Mouse (Mus musculus) forebrain, embryonic 10.5 days (tissue): Measurements from ENCODE around the gene Ubtf. TPM values are rescaled to one million over a fixed set of nuclear protein-coding genes. Genes with fewer than 3 reads are reported as not detected.
"Not testable (repeated sequence)": the region's sequence is repeated elsewhere in the genome, so short reads cannot be mapped to it uniquely, and the experiment has no call there.

Source experiments
- DNase-seq: peaks from one replicate; pipeline ENCODE4 v3.0.0-alpha.2; 2017; ENCODE audit warnings: low spot score; ENCODE audit errors: extremely low spot score
- H3K27ac ChIP-seq: fragments of 300-500 bp; sonication (generic); 2 replicates; pipeline ENCODE4 v1.5.1; 2016; ENCODE audit warnings: mild to moderate bottlenecking
- H3K27me3 ChIP-seq: fragments of 300-500 bp; sonication (generic); 2 replicates; pipeline ENCODE4 v1.6.1; 2016; ENCODE audit warnings: mild to moderate bottlenecking; ENCODE audit not compliant: poor library complexity, severe bottlenecking
- H3K36me3 ChIP-seq: fragments of 300-500 bp; sonication (generic); replicated peaks from 2 replicates; pipeline ENCODE4 v1.6.1; 2016; ENCODE audit warnings: mild to moderate bottlenecking, moderate library complexity
- H3K4me1 ChIP-seq: fragments of 300-500 bp; sonication (generic); 2 replicates; pipeline ENCODE4 v1.6.1; 2016
- H3K4me3 ChIP-seq: fragments of 300-500 bp; sonication (generic); 2 replicates; pipeline ENCODE4 v1.5.1; 2016; ENCODE audit warnings: mild to moderate bottlenecking, moderate library complexity
- H3K9me3 ChIP-seq: fragments of 300-500 bp; sonication (generic); 2 replicates; pipeline ENCODE4 v1.6.1; 2016; ENCODE audit warnings: mild to moderate bottlenecking, moderate library complexity
- WGBS: fragments of 180-500 bp; shearing (Covaris S2); methylation state at CpG from one replicate; pipeline ENCODE4 v1.1.7; 2016; 5-methylcytosine and 5-hydroxymethylcytosine counted together
- polyA plus RNA-seq: library from polyadenylated mRNA; unstranded; fragments of >200 nt; fragmentation: Nextera tagmentation; extraction: Ambion mirVana; gene quantifications from 2 replicates; pipeline ENCODE4 v1.2.1, GENCODE M21; 2016

Ubtf gene
- 95.5 and 98.7 TPM in 2 replicates for polyA plus RNA-seq

GRCm38 (mm10) chr11:102319410-102319792 is at the start of gene Ubtf:
TSS of gene Ubtf (minus strand) at chr11:102319742.
- peaks cover 36% of the 10 kb centered on the region for H3K4me1 ChIP-seq
- no peaks in the 10 kb centered on the region for H3K9me3 ChIP-seq
- H3K27me3 ChIP-seq: no peaks in the 10 kb centered on the region
- DNase-seq: peak; percentile 82
- WGBS: under 1% methylated on average over 25 of the region's 25 CpGs
- H3K27ac ChIP-seq: peak within 1 kb of the TSS; percentile 100
- peaks cover 14% of the 10 kb centered on the region for H3K36me3 ChIP-seq
- H3K4me3 ChIP-seq: peak within 1 kb of the TSS; percentile 100

- H3K36me3 ChIP-seq: no peaks in the 10 kb centered on the region
- WGBS: 79% methylated on average over 4 of the region's 4 CpGs
- H3K27me3 ChIP-seq: peaks cover 30% of the 10 kb centered on the region
- DNase-seq: no peak
- H3K4me3 ChIP-seq: no peak overlapping the region
- no peaks in the 10 kb centered on the region for H3K9me3 ChIP-seq
- H3K4me1 ChIP-seq: peaks cover 14% of the 10 kb centered on the region
- H3K27ac ChIP-seq: no peak overlapping the region; the same call in 1 of the 2 replicates
Measured at GRCm38 (mm10) chr11:102369263-102369662, 49.7 kb upstream of the Ubtf start.

DNA sequence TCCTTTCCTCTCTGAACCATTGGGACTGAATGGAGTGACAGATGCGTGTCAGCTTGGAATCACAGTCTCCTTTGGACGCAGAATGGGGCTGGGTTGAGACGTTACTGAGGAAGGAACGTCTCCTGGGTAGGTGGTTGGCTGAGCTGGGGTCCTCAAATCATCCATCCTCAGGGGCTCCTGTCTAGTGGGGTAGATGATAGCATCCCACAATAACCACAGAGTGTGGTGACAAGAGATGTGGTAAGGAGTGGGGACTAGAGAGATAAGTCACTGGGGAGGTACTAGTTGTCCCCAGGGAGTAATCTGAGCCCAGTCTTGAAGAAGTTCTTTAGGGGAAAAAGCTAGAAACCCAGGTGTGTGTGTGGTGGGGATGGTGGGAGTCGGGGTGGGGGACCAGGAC is 48.8 kb upstream of the Ubtf start:
- no peak for DNase-seq
- H3K36me3 ChIP-seq: no peaks in the 10 kb centered on the region
- no peak overlapping the region for H3K4me3 ChIP-seq
- peaks cover 10% of the 10 kb centered on the region for H3K4me1 ChIP-seq
- 81% methylated on average over 5 of the region's 5 CpGs for WGBS
- peaks cover 20% of the 10 kb centered on the region for H3K27me3 ChIP-seq
- H3K9me3 ChIP-seq: no peaks in the 10 kb centered on the region
- H3K27ac ChIP-seq: no peak overlapping the region

DNA sequence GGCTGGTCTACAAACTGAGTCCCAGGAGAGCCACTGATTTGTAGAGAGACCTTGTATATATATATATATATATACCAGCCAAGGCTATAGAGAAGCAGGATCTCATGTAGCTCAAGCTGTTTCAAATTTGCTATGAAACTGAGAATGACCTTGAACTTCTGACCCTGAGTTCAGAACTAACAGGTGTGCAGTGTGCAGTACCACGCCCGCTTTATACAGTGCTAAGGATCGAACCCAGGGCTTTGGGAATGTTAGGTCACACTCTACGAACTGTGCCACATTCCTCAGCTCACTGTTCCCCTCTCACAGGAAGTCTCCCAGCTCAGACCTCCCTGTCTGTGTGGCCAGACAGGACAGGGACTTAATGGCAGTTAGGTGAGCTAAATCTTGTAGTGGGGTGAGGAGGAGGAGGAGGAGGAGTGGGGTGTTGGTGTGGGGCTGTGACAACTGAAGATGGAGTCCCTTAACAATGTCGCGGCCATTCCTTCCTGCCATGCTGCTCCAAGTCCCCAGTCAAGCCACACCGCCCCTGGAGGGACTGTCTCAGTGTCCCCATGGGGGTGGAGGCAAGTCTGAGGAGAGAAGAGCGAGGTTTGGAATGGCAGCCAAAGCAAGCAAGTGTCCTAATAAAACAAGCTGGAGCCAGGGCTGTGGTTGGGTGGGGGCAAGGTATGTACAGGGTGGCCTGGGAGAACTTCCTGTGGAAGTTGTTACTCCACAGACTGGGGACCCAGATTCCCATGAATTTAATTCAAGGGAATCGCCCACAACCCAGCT is 48.1 kb upstream of the Ubtf start:
- Histone ChIP-seq H3K4me1 (peaks cover 9% of the 10 kb centered on the region), H3K27me3 (peaks cover 14% of the 10 kb centered on the region; the same call in 1 of the 2 replicates), H3K4me3 (no peak overlapping the region), H3K36me3 (no peaks in the 10 kb centered on the region), H3K27ac (no peak overlapping the region), H3K9me3 (no peaks in the 10 kb centered on the region)
- no peak for DNase-seq
- WGBS: 83% methylated on average over 9 of the region's 9 CpGs

DNA sequence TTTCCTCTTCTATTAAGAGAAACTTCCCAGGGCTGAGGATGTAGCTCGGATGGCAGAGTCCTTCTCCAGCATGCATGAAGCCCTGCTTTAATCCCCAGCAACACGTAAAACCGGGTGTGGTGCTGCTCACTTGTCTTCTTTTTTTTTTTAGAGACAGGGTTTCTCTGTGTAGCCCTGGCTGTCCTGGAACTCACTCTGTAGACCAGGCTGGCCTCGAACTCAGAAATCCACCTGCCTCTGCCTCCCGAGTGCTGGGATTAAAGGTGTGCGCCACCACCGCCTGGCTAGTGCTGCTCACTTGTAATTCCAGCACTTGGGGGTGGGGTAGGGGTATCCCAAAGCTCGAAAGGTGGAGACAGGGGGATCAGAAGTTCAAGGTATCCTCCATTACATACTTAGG is 46.6 kb upstream of the Ubtf start, which contains the start of gene Slc4a1:
TSS of gene Slc4a1 (minus strand) at position 101 of the 400 bp plus-strand sequence.
- Histone ChIP-seq H3K4me3 (0 out of 2 replicates have a peak within 1 kb of the TSS, but pooled peaks have one; percentile 24), H3K27ac (peak within 1 kb of the TSS; percentile 70)
- not testable (repeated sequence) for DNase-seq, H3K36me3 ChIP-seq, H3K4me1 ChIP-seq, H3K27me3 ChIP-seq, H3K9me3 ChIP-seq
- WGBS: 87% methylated on average over 8 of the region's 8 CpGs

DNA sequence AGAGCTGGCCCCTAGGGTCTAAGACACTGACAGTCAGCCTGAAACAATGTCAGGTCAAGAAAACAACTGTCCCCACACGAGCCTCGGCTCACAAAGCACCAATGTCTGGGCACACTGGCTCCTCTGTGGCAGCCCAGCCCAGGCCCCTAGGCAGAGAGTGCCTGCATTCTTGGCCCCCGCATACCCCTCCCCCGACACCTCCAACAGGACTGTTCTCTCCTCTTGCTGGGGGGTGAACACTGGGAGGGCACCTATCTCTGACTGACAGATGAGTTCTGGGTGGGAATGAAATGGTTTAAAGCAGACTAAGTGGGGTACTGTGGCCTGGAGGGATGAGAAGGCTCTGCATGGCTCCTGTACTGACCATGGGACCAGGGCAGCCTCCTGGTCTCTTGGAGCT is 46.2 kb upstream of the Ubtf start:
- Histone ChIP-seq H3K9me3 (no peaks in the 10 kb centered on the region), H3K27ac (peak overlapping the region; percentile 52), H3K27me3 (0 out of 2 replicates have a peak, but pooled peaks cover 7% of the 10 kb centered on the region), H3K4me3 (no peak overlapping the region), H3K4me1 (peaks cover 9% of the 10 kb centered on the region), H3K36me3 (no peaks in the 10 kb centered on the region)
- no peak for DNase-seq
- 40% methylated on average over 4 of the region's 4 CpGs for WGBS

- H3K27ac ChIP-seq: peak overlapping the region; percentile 70
- H3K36me3 ChIP-seq: no peaks in the 10 kb centered on the region
- no peak for DNase-seq
- peaks cover 9% of the 10 kb centered on the region for H3K4me1 ChIP-seq
- no peaks in the 10 kb centered on the region for H3K9me3 ChIP-seq
- 0 out of 2 replicates have a peak, but pooled peaks cover 7% of the 10 kb centered on the region for H3K27me3 ChIP-seq
- H3K4me3 ChIP-seq: peak overlapping the region; percentile 24
- 74% methylated on average over 14 of the region's 14 CpGs for WGBS
Measured at GRCm38 (mm10) chr11:102364570-102365371, 45.2 kb upstream of the Ubtf start.

GRCm38 (mm10) chr11:102363623-102364022 is 44.1 kb upstream of the Ubtf start:
- WGBS: 66% methylated on average over 2 of the region's 2 CpGs
- peak overlapping the region; percentile 70; the same call in 1 of the 2 replicates for H3K27ac ChIP-seq
- peak overlapping the region; percentile 24; the same call in 1 of the 2 replicates for H3K4me3 ChIP-seq

DNA sequence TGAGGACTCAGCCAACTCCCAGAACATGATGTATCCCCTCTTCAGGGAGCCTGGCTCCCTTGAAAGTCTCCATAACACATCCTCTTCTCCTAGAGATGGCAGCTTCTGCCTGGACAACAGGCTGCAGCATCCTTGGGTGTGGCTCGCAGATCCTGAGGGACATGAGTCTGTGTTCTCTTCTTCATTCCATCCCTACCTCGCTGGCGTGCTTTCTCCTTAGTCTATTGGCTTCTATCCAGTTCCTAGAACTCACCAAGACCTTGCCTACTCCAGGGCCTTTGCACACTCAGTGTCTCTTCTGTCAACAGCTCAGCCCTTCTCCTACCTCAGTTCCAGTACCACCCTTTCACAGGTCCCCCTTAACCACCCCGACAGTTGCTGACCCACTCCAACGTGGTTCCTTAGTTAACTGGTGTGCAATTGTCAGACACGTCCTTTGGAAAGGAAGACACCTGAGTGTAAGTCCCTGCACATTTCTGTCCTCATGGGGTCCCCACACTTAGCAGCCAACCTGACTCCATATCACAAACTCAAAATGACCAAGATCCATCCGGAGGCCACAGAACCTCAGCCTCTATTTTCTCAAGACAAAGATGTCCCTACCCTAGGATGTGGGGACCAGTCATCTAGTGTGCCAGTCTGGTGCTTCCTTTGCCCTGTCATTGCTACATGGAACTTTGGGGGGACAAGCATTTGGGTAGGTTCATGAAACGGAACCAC is 42.4 kb upstream of the Ubtf start:
- WGBS: 87% methylated on average over 8 of the region's 8 CpGs
- peak overlapping the region; percentile 66; the same call in 1 of the 2 replicates for H3K27ac ChIP-seq

More at GRCm38 (mm10) chr11:102363623-102364022, 44.1 kb upstream of the Ubtf start:
- Histone ChIP-seq H3K36me3 (no peaks in the 10 kb centered on the region), H3K4me1 (peaks cover 9% of the 10 kb centered on the region), H3K9me3 (no peaks in the 10 kb centered on the region), H3K27me3 (0 out of 2 replicates have a peak, but pooled peaks cover 7% of the 10 kb centered on the region)
- no peak for DNase-seq

DNA sequence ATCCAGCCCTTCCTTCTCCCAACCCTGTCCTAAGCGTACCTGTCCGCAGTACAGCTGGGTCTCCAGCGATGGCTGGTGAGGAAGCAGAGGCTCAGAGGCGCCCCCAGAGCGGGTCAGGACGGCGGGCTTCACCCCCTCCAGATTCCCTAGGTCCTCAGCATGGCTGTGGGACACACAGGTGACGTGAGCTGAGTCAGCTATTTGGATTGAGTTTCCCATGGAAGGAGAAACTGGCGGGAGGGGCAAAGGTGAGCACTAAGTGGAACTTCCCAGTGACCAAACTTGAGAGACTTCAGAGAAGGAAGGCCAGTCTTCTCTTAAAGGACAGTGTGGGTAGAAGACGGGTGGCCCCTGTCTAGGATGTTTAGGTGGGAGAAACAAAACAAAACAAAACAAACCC is 38.8 kb upstream of the Ubtf start:
- no peaks in the 10 kb centered on the region for H3K4me1 ChIP-seq
- no peaks in the 10 kb centered on the region for H3K36me3 ChIP-seq
- no peak overlapping the region for H3K4me3 ChIP-seq
- 74% methylated on average over 10 of the region's 10 CpGs for WGBS
- H3K9me3 ChIP-seq: no peaks in the 10 kb centered on the region
- no peak for DNase-seq
- H3K27ac ChIP-seq: no peak overlapping the region
- H3K27me3 ChIP-seq: 0 out of 2 replicates have a peak, but pooled peaks cover 7% of the 10 kb centered on the region

More for the DNA sequence above, 42.4 kb upstream of the Ubtf start:
- Histone ChIP-seq H3K36me3 (no peaks in the 10 kb centered on the region), H3K4me3 (peak overlapping the region; percentile 33), H3K27me3 (0 out of 2 replicates have a peak, but pooled peaks cover 14% of the 10 kb centered on the region), H3K9me3 (no peaks in the 10 kb centered on the region), H3K4me1 (peaks cover 9% of the 10 kb centered on the region)
- no peak for DNase-seq

DNA sequence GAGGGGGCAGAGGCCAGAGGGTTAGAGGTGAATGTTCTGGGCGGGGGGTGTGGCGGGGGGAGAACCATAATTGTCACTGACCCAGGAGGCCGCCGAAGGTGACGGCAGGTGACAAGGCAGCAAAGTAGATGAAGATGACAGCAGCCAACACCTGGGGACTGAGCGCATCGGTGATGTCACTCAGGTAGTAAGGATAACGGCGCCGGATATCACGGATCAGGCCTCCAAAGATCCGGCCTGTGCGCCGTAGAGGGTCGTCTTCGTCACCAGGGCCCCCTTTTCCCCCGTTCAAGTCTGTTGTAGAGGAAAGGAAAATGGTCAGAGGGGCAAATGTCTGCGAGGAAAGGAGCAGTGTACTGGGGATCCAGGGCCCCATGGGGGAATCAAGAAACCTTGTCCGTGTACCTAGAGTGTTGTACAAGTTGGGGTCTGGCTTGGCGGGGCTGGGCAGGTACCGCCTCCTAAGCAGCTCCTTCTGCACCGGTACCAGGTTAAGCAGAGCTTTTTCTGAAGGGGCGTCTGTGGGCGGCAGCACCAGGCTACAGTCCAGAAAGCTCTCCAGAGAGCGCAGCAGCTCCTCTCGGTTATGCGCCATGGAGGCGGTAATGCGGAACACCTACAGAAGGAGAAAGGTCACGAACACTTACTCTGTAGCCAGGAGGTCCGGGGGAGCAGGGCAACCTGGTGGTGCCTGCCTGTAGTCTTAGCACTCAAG is 37.3 kb upstream of the Ubtf start:
- WGBS: 80% methylated on average over 31 of the region's 31 CpGs
- no peaks in the 10 kb centered on the region for H3K9me3 ChIP-seq
- H3K27me3 ChIP-seq: peaks cover 7% of the 10 kb centered on the region; the same call in 1 of the 2 replicates
- 0 out of 2 replicates have a peak, but pooled peaks cover 5% of the 10 kb centered on the region for H3K4me1 ChIP-seq
- no peak for DNase-seq
- H3K36me3 ChIP-seq: no peaks in the 10 kb centered on the region
- H3K27ac ChIP-seq: no peak overlapping the region
- no peak overlapping the region for H3K4me3 ChIP-seq
